Mouse (Mus musculus) activated CD4-positive, CD25-positive, alpha-beta regulatory T cell, adult 4 months (primary cell): Measurements from ENCODE around the gene Neurl1a. TPM values are rescaled to one million over a fixed set of nuclear protein-coding genes. Genes with fewer than 3 reads are reported as not detected.

Source experiments
- ATAC-seq: one replicate; pipeline ENCODE4 v1.8.0; 2017
- polyA plus RNA-seq, 2 experiments: library from polyadenylated mRNA; unstranded; fragments of 100-300 nt; shearing (Covaris generic); gene quantifications; one replicate each; pipeline ENCODE4 v1.2.1; 2017

The Neurl1a gene
- polyA plus RNA-seq, 2 experiments from 2014 or later: 0.32 TPM; not detected in 1

DNA sequence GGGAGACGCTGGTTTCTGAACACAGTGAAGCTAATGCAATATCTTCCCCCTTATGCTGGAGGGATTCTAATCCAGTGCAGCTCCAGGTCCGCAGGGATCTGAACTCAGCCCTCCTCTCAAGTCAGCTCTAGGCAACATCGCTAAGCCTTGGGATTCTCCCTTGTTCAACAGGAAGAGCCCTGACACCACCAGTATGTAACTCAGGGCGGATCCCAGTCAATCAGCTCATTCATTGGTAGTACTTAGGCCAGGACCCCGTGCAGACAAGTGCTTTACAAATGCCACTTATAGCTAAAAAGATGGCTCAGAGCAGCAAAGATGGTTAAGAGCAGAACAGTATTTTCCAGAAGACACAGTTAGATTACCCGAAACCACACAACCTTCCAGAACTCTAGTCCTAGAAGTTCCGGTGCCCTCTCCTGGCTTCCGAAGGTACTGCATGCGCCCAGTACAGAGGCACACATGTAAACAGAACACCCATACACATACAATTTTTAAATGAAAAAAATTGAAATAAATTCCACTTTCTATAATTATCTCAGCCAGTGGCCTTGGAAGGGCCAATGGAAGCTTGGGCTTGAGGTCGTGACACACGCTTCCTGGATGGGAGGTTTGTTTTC is 9.7 kb upstream of the Neurl1a start:
- peak; percentile 73 for ATAC-seq

DNA sequence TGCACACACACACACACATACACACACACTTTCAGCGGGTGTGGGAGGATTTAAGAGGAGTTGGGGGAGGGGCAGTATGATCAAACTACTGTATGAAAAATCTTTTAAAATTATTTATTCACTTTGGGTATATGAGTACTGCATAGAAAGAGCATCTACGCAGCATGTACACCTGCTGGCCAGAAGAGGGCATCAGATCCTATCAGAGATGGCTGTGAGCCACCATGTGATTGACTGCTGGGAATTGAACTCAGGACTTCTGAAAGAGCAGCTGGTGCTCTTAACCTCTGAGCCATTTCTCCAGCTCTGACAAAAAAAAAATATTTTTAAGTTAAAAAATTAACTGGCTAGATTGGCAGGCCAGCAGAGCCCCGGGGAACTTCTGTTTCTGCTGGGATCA is 4.1 kb upstream of the Neurl1a start:
- no peak for ATAC-seq

DNA sequence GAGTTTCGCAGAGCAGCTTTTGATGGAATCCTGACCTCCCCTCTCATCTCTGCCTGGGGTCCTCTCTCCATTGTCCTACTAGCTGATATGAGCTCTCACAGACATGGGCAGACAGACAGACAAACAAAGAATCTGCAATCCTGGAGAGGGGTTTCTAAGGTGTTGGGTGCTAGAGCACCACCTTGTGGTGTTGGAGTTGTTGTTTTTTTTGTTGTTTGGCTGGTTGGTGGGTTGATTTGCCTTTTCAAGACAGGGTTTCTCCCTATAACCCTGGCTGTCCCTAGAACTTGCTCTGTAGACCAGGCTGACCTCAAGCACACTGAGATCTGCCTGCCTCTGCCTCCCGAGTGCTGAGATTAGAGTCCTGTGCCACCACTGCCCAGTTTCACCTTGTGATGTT is 3.1 kb upstream of the Neurl1a start:
- ATAC-seq: no peak

DNA sequence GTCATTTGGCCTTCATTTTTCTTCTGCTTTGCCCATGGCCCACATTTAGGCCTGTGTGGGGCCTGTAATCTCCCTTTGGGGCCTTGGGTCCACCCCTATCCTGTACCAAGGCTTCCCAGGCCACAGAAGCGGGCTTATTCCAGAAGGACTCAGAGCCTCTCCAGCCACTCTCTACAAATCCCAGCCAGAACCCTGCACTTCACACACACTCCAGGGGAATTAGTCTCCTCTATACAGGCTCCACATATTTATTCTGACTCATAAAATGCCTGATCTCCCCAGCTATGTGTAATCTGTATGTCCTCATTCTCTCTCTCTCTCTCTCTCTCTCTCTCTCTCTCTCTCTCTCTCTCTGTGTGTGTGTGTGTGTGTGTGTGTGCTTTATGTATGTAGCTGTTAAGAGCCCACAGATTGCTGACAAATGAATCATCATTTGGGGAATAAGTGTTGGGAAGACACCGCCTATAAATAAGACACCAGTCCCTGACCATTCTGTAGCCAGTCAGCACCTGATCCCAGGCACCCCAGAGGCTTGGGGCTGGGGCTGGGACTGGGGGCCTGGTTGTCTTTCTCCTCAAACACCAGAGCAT is 1.6 kb upstream of the Neurl1a start:
- ATAC-seq: no peak

DNA sequence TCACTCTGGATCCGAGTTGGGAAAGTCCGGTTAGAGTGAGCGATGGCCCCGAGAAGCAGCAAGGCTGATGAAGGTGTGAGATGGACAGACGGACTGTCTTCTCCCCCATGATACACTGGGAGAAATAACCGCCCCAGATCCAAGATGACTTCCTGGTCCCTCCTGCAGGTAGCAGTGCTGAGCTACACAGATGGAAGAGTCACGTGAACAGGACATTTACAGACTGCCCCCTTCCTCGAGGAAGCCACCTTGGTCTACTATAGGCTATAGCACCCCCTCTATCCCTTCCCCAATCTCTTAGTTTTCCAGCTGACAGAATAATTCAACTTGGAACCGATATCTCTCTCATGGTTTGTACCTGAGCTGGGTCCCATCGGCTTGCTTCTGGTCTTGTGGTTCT is 619 bp upstream of the Neurl1a start:
- no peak for ATAC-seq

DNA sequence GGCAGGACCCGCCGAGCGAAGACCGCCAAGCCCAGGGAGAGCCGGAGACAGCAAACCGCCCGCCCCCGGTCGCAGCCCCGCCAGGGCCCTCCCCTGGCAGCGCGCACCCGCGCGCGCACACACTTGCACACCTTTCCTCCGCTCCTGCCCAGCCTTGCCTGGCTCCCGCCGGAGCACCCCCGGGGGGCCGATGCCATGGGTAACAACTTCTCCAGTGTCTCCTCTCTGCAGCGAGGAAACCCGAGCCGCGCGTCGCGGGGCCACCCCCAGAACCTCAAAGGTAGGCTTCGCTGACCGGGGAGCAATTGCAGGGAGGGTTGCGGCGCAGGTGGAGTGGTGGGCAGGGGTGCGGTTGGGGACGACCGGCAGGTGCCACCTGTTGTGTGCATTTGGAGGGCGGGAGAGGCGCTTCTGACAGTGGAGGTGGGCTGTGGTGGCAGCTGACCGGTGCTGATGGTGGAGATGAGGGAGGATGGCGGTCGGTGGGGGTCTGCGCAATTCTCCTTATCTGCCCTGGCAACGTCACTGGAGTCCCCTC is 721 bp downstream of the Neurl1a start:
- no peak for ATAC-seq

DNA sequence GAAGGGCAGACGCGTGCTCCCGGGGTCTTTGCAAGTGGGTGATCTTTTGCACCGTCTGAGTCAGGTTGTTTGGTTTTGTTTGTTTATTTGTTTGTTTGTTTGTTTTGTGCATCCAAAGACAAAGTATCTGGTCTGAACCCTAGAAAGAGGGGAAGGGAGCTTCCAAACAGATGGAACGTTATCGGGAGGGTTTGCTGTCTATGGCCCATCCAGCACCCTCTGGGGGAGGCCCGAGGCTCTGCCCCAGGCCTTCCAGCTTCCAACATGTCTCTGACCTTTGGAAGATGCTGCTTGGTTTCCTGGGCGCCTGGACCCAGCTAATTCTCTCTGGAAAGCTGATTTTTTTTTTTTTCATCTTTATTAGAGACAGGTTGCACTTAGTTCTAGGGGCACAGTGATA is 1.4 kb downstream of the Neurl1a start:
- ATAC-seq: no peak

DNA sequence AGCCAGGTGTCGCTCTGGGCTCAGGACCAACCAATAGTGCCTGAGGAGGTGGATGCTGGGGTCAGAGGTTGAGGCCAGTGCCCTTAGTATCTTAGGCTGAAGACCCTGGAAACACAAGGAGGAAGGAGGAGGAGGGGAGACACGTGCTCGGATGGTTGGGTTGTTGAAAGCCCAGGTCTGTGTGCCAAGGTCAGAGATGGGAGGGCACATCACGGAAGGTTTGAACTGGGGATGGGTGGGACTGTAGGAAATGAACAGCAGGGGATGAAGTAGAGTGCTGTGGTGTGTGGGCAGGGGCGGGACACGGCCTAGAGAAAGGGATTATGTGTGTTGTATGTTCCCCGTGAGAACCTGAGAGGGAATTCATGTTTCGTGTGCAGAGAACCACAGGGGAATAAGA is 5.6 kb downstream of the Neurl1a start:
- no peak for ATAC-seq

DNA sequence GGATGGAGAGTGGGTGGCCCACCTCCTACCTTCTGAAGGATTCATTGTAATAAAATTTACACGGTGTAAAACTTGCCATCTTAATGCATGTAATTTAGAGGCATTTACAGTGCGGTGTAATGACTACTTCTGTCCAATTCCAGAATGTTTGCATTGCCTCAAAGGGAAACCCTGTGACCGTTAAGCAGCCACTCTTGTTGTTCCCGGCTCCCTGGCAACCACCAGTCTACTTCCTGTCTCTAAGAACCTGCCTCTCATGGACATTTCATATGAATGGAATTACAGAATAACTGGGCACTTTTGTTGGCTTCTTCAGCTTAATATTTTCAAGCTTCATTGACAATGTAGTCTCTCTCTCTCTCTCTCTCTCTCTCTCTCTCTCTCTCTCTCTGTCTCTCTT is 6.1 kb downstream of the Neurl1a start:
- no peak for ATAC-seq

DNA sequence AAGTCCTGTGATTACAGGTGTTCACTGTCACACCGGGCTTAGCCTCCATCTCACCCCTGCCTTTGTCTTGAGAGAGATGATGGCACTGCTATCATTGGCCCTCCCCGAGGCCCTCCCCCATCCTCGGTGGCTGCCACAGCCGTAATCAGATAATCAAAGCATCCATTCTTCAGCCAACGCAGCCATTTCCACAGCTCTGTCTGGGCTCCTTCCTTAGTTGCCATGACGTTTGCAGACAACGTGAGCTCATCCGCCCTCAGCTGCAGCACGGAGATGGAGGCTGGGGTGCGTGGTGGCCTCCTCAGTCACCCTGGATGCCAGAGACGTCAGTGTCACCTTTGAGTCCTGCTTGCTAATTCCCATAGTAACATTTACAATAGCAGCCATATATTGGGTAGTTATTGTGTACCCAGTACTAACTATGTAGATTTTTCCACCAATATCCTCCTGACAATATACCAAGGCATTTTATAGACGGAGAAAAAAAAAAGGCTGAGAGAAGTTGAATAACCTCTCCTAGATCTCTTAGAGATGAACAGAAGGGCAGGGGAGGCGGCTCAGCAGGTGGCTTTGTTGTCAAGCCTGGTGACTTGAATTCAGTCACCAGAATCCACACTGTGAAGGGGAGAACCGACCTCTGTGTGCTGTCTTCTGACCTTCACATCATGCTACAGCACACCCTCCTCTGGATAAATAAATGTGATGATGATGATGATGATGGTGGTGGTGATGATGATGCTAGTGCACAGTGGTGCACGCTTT is 8.1 kb downstream of the Neurl1a start:
- ATAC-seq: no peak

DNA sequence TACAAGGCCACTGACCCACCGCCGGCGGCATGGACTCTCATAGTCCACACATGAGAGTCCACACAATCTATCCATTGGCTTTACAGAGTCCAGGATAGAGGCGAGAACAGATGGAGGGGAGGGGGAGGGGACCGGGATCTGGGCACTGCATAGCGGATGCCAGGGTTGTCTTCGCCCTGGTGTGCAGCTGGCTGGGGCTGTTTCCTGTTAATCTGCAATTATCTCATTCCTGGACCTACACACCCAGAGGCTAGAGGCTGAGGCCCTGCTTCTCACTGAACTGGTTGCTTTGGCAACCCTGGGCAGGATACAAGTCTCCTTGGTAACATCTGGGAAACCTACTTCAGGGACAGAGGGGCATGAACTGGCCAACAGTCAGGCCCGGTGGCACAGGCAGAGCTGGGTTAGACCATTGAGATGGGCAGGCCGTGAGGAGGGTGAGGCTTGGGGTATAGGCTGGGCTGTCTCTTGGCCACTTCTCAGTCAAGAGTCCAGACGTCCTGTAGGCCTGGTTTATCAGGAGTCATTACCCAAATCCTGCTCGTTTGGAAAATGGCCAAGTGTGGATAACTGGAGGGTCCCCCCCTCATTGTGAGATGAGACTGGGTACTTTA is 10.0 kb downstream of the Neurl1a start:
- no peak for ATAC-seq

DNA sequence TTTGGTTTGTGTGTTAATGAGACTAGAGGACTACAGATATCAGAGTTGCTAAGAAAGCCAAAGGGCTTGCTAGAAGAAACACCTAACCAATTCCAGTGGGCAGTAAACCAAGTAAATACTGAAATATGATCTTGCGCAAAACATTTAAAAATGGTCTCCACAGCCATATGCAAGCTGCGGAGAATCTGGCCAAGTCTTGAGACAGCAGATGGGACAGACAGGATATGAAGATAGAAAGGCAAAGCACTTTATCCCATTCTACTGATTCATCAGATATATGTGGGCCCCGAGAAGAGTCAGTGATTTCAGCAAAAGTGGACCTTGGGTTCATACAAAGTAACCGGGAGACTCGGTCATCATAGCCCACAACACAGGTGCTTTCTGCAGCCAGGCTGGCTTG is 13.5 kb downstream of the Neurl1a start:
- ATAC-seq: no peak

DNA sequence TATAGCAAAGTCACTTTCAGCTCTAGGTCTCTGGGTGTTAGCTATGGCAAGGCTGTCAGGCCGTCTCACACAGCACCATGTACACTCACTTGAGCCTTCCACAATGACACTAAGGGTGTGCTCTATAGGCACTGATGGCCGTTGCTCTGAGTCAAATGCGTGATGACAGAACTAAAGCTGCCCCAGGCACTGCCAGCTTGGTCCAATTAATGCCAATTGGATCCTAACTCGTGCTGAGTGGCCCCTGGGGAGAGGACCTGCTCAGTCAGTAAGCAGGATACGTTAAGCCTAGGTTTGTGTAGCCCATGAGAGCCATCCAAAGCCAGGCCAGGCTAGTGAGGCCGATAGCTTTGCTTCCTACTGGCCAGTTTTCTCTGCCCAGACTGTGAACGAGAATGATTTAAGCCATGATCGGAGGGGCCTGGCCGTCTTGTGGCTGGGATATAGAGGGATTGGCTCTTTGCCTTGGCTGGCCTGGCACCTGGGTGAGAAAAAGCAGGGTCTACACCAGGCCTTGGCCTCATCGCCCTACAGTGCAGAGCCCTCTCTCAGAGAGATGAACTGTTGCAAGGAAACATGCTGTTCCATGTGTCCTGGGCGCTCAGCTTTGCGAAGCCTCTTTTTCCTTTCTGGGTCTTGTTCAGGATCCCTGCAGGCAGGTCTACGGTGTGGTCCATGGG is 20.2 kb downstream of the Neurl1a start:
- ATAC-seq: no peak

DNA sequence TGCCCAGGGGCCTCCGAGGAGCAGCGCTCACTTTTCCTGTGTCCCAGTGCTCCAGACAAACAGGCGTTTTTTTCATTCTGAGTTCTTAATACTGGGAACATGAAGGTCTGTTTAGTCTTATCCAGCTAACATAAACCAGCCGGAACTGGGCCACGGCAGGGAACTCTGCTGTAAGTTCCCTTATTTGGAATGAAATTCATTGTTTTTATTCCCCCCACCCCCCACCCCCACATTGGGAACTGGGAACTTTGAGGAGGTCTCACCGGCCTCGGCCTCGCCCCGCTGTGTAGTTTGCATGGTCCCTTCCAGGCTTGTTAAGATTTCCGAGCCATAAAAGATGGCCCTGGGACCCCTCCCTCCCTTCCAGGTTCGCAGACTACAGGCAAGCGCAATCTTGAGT is 23.4 kb downstream of the Neurl1a start:
- no peak for ATAC-seq

DNA sequence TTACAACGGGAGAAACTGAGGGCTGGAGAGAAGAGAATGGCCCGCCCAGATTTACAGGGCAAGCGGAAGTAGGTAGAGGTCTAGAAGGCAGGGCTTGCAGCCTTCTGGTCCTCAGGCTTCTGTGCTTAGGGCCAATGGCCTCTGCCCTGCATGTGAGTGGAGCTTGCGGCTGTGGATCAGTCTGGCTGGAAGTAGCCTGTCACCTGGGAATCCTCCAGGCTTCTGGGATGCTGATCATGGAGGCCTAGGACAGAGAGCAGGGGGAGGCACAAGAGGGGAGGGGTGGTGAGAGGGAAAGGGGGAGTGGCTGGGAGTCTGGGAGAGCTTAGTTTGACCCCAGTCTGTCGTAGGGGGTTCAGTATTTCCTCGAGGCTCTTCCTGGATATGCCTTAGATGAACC is 23.8 kb downstream of the Neurl1a start:
- no peak for ATAC-seq

DNA sequence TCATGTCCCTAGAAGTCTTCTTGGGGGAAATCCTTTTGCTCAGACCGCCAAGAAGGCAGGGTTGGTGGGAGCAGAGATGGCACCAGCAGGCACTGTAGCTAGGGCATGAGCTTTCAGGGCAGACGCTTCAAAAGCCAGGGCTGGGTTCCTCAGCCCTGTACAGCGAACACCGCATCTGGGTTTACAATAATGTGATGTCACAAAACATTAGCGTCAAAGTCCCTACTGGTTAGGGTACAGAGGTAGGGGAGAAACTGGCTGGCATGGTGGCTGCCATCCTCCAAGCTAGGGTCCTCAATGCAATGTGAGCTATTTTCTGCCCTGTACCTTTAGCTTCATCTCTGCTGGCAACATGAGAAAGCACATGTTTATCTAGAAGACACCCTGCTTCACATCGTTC is 24.4 kb downstream of the Neurl1a start:
- ATAC-seq: no peak

DNA sequence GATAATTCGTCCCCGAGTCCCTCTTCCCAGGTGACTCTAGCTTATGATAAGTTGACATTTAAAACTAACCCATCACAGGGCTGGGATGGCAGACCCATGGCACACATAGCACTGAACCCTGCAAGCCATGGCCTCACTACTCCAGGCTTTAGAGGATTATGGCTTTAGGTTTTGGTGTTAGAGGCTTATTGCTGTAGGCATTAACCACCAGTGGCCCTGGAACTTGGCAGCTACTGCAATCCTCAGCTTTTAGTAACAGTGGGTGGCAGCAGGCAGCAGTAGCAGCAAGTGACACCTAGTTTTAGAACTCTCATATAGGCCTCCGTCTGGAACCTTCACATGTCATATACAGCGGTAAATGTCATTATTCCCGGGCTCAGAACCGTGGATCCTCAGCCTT is 26.0 kb downstream of the Neurl1a start:
- no peak for ATAC-seq

DNA sequence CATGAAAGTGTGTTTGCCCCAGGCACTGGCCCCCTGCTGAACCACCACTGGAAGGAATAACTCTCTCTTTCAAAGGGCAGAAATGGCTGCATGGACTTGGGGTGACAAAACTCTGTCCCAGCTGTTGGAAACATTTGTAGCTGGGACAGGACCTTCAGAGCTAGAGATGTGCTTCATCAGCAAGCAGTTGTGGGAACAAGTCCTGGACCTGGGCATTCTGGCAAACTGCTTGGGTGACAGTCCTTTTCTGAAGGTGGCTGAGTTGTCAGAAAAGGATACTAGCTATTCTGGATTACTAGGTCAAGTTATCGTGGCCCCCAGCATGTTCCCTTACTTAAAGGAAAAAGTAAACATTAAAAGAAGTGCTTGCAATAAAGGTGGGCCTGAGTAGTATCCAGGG is 27.5 kb downstream of the Neurl1a start:
- ATAC-seq: no peak

DNA sequence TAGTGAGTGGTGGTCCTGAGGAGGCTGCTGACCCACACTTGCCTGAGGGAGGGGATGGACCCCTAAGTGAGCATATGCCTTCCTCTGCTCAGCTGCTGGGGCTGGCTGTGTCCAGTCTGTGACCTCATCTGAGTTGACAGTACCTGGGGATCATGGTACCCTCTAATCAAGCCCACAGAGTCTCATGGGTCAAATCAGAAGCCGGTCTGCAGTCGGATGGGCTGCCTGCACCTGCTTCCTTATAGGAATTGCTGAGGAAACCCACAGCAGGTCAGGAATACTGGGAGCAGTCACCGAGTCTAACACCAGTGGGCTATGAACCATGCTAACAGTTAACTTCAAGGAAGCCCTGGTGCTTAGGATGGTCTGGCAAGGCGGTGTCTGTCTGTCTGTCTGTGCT is 31.8 kb downstream of the Neurl1a start:
- no peak for ATAC-seq

DNA sequence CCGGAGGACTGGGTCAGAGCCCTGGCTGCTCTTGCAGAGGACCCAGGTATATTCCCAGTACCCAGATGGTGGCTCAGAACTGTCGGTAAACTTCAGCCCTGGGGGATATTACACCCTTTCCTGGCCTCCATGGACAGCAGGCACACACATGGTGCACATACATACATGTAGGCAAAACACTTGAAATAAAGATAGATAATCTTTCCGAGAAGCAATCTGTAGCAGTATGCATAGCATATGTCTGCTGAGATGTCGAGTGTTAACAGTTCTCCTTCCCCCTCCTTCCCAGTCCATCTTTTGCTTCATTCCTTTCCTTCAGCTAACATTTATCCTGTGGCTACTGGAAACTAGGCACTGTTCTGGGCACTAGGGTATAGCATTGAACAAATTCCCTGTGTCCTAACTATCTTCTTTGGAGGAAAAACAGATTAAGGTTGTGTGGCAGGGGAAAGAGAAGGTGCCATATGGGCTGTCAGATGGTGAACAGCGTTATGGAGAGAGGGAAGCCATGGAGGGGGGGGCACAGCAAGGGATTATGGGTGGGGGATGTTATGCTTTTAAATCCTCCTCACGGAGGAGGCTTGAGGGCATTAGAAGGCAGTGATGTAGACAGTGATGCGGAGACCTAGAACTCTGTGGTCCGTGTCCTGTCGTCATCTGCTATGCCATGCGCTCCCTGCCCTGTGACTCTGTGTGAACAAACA is 33.1 kb downstream of the Neurl1a start:
- no peak for ATAC-seq

DNA sequence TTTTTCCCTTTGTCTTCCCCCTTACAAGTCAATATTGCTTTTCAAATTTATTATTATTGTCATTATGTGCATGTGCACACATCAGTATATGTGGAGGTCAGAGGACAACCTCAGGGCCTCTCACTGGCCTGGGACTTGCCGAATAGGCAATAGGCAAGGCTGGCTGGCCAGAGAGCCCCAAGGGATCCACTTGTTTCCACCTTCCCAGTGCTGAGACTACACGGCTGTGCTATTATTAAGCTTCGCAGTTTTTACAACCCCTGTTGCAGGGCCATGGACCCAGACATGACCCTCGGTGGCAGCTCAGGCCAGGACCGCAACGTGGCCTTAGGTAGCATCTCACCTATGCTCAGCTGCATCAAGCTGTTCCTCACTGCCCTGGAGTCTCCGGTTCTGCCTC is 33.8 kb downstream of the Neurl1a start:
- no peak for ATAC-seq

DNA sequence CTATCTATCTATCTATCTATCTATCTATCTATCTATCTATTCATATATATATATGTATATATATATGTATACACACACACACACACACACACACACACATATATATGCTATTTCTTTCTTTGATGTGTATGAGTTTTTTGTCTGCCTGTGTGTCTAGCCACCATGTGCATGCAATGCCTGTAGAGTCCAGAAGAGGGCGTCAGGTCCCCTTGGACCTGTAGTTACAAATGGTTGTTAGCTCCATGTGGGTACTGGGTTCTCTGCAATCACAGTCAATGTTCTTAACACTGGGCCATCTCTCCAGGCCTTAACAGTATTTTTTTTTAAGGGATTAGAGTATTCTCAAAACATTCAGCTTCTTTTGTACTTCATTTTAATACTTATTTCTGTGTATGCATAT is 34.9 kb downstream of the Neurl1a start:
- ATAC-seq: no peak
